ENCODE assay signal across 11 mouse cellular contexts in genomic region chr3:115580131-115580932, GRCm38 (mm10).
DNase-seq lines count a peak whose midpoint lies in the region; ATAC-seq lines count a peak whose summit lies in the region.
"Had no signal": no experiment of that assay in that cellular context is flagged by ENCODE, and none has a peak within 500 bp of the region (broad histone marks: within the 10 kb centered on the region; RNA-seq: fewer than 3 reads in every experiment).

No protein-coding gene starts in this region.

- no peaks in the 10 kb centered on the region for H3K9me3 ChIP-seq in neural tube, embryonic 11.5 days (ENCODE audit: control insufficient read depth, low read length)
- no peaks in the 10 kb centered on the region for H3K9me3 ChIP-seq in forebrain, embryonic 12.5 days
- H3K9me3 ChIP-seq in neural tube, embryonic 14.5 days (ENCODE audit: control insufficient read depth, low read length), result no peaks in the 10 kb centered on the region
- H3K9me3 ChIP-seq: embryonic facial prominence, embryonic 12.5 days; intestine, embryonic 15.5 days; limb, embryonic 15.5 days had no signal

- WGBS in neural tube, embryonic 11.5 days, result 58% methylated on average over 4 of the region's 4 CpGs
- 30% methylated on average over 4 of the region's 4 CpGs for WGBS in forebrain, embryonic 12.5 days
- 36% methylated on average over 4 of the region's 4 CpGs for WGBS in neural tube, embryonic 14.5 days

- no peaks in the 10 kb centered on the region for H3K36me3 ChIP-seq in neural tube, embryonic 11.5 days (ENCODE audit: control insufficient read depth, insufficient read depth, low read length)
- H3K36me3 ChIP-seq in forebrain, embryonic 12.5 days (replicated peaks), result no peaks in the 10 kb centered on the region
- H3K36me3 ChIP-seq in neural tube, embryonic 14.5 days (ENCODE audit: control insufficient read depth, insufficient read depth, low read length), result no peaks in the 10 kb centered on the region
- H3K36me3 ChIP-seq: embryonic facial prominence, embryonic 12.5 days; intestine, embryonic 15.5 days; limb, embryonic 15.5 days had no signal

- ATAC-seq in neural tube, embryonic 11.5 days (ENCODE audit: insufficient read depth, low FRiP score, low TSS enrichment), result peak; percentile 68
- ATAC-seq in forebrain, embryonic 12.5 days (ENCODE audit: low FRiP score), result peak; percentile 65; the same call in 1 of the 2 replicates
- ATAC-seq in neural tube, embryonic 14.5 days (ENCODE audit: low read depth), result peak; percentile 73
- no peak for ATAC-seq in activated CD4-positive, CD25-positive, alpha-beta regulatory T cell, adult 4 months
- ATAC-seq: intestine, embryonic 15.5 days had no signal

- no peaks in the 10 kb centered on the region for H3K27me3 ChIP-seq in neural tube, embryonic 11.5 days (ENCODE audit: control insufficient read depth, insufficient read depth, low read length)
- no peaks in the 10 kb centered on the region for H3K27me3 ChIP-seq in forebrain, embryonic 12.5 days
- H3K27me3 ChIP-seq in neural tube, embryonic 14.5 days (ENCODE audit: control insufficient read depth, insufficient read depth, low read length), result no peaks in the 10 kb centered on the region
- H3K27me3 ChIP-seq: embryonic facial prominence, embryonic 12.5 days; intestine, embryonic 15.5 days; limb, embryonic 15.5 days had no signal

- no peak overlapping the region for H3K27ac ChIP-seq in neural tube, embryonic 11.5 days (ENCODE audit: low read depth, low read length)
- no peak overlapping the region for H3K27ac ChIP-seq in forebrain, embryonic 12.5 days
- no peak overlapping the region for H3K27ac ChIP-seq in neural tube, embryonic 14.5 days (ENCODE audit: low read depth, low read length)
- H3K27ac ChIP-seq: embryonic facial prominence, embryonic 12.5 days; intestine, embryonic 15.5 days; limb, embryonic 15.5 days; macrophage had no signal

- H3K4me1 ChIP-seq in neural tube, embryonic 11.5 days (ENCODE audit: control insufficient read depth, insufficient read depth, low read length), result no peaks in the 10 kb centered on the region
- H3K4me1 ChIP-seq in forebrain, embryonic 12.5 days, result peaks cover 13% of the 10 kb centered on the region
- H3K4me1 ChIP-seq in neural tube, embryonic 14.5 days (ENCODE audit: control insufficient read depth, insufficient read depth, low read length), result no peaks in the 10 kb centered on the region
- H3K4me1 ChIP-seq: intestine, embryonic 15.5 days; limb, embryonic 15.5 days had no signal

- no peak overlapping the region for H3K9ac ChIP-seq in neural tube, embryonic 11.5 days (ENCODE audit: low read length)
- H3K9ac ChIP-seq in forebrain, embryonic 12.5 days, result no peak overlapping the region
- no peak overlapping the region for H3K9ac ChIP-seq in neural tube, embryonic 14.5 days (replicated peaks; ENCODE audit: low read depth, low read length)
- H3K9ac ChIP-seq: embryonic facial prominence, embryonic 12.5 days; intestine, embryonic 15.5 days; limb, embryonic 15.5 days had no signal

- H3K4me3 ChIP-seq in neural tube, embryonic 11.5 days (ENCODE audit: low read depth, low read length), result no peak overlapping the region
- no peak overlapping the region for H3K4me3 ChIP-seq in forebrain, embryonic 12.5 days (replicated peaks)
- H3K4me3 ChIP-seq in neural tube, embryonic 14.5 days (ENCODE audit: low read depth, low read length), result no peak overlapping the region
- H3K4me3 ChIP-seq: embryonic facial prominence, embryonic 12.5 days; intestine, embryonic 15.5 days; limb, embryonic 15.5 days had no signal

- no peak overlapping the region for H3K4me2 ChIP-seq in neural tube, embryonic 11.5 days (ENCODE audit: low read depth)
- H3K4me2 ChIP-seq in forebrain, embryonic 12.5 days, result no peak overlapping the region
- no peak overlapping the region for H3K4me2 ChIP-seq in neural tube, embryonic 14.5 days (ENCODE audit: low read depth, low read length)
- H3K4me2 ChIP-seq: embryonic facial prominence, embryonic 12.5 days; intestine, embryonic 15.5 days; limb, embryonic 15.5 days had no signal

- no peak for DNase-seq in neural tube, embryonic 11.5 days (ENCODE audit: low spot score)
- no peak for DNase-seq in neural tube, embryonic 10.5 days (ENCODE audit: extremely low spot score, low spot score)
- peak; percentile 24 to 26 for DNase-seq in layer of hippocampus, adult 8-10 months (ENCODE audit: low spot score in 2 of 2)
- DNase-seq in kidney, adult 9 months, result no peak

Comparison
In these comparisons a context has a peak if more than half of its experiments do, and no peak if none do; other contexts are left out.
1. DNase-seq: peak in layer of hippocampus, adult 8-10 months (2 of 2); none in neural tube, embryonic 11.5 days (single experiment), neural tube, embryonic 10.5 days (single experiment) and kidney, adult 9 months (single experiment).